In genomic region chr15:97973248-97974005, GRCm38 (mm10) we compare ENCODE assay signal across 15 mouse cellular contexts. TPM values are rescaled to one million over a fixed set of nuclear protein-coding genes. Genes with fewer than 3 reads are reported as not detected.
A peak's percentile ranks its signal among the peaks of the same experiment; 100 is the strongest.
DNase-seq lines count a peak whose midpoint lies in the region; ATAC-seq and TF ChIP-seq lines count a peak whose summit lies in the region.
"Had no signal": no experiment of that assay in that cellular context is flagged by ENCODE, and none has a peak within 500 bp of the region (broad histone marks: within the 10 kb centered on the region; RNA-seq: fewer than 3 reads in every experiment).

No protein-coding gene starts in this region.

- no peak for ATAC-seq in forebrain, embryonic 15.5 days (replicated peaks)
- no peak for ATAC-seq in hindbrain, postnatal 0 days
- peak; percentile 58 for ATAC-seq in midbrain, embryonic 13.5 days

- H3K9me3 ChIP-seq in forebrain, embryonic 10.5 days: peaks cover 2% of the 10 kb centered on the region; the same call in 1 of the 2 replicates
- no peaks in the 10 kb centered on the region for H3K9me3 ChIP-seq in forebrain, embryonic 15.5 days
- H3K9me3 ChIP-seq in hindbrain, embryonic 10.5 days: no peaks in the 10 kb centered on the region
- H3K9me3 ChIP-seq in hindbrain, postnatal 0 days (ENCODE audit: low read length): no peaks in the 10 kb centered on the region; the same call in 1 of the 2 replicates
- no peaks in the 10 kb centered on the region for H3K9me3 ChIP-seq in midbrain, embryonic 13.5 days
- H3K9me3 ChIP-seq: liver, embryonic 15.5 days had no signal

- no peak overlapping the region for H3K9ac ChIP-seq in forebrain, embryonic 15.5 days (replicated peaks)
- no peak overlapping the region for H3K9ac ChIP-seq in hindbrain, postnatal 0 days (replicated peaks; ENCODE audit: low read length)
- H3K9ac ChIP-seq in midbrain, embryonic 13.5 days (replicated peaks): 0 out of 2 replicates have a peak overlapping the region, but pooled peaks have one; percentile 21
- H3K9ac ChIP-seq: liver, embryonic 15.5 days had no signal

- peak overlapping the region; percentile 52 for H3K27ac ChIP-seq in forebrain, embryonic 10.5 days
- H3K27ac ChIP-seq in forebrain, embryonic 15.5 days (replicated peaks): no peak overlapping the region
- peak overlapping the region; percentile 57 for H3K27ac ChIP-seq in hindbrain, embryonic 10.5 days
- H3K27ac ChIP-seq in hindbrain, postnatal 0 days: no peak overlapping the region
- 0 out of 2 replicates have a peak overlapping the region, but pooled peaks have one; percentile 19 for H3K27ac ChIP-seq in midbrain, embryonic 13.5 days
- H3K27ac ChIP-seq: liver, embryonic 15.5 days had no signal

- H3K4me1 ChIP-seq in forebrain, embryonic 10.5 days: peaks cover 31% of the 10 kb centered on the region
- H3K4me1 ChIP-seq in forebrain, embryonic 15.5 days: 0 out of 2 replicates have a peak, but pooled peaks cover 4% of the 10 kb centered on the region
- H3K4me1 ChIP-seq in hindbrain, embryonic 10.5 days (replicated peaks): peaks cover 17% of the 10 kb centered on the region
- no peaks in the 10 kb centered on the region for H3K4me1 ChIP-seq in hindbrain, postnatal 0 days (ENCODE audit: insufficient read depth, low read length)
- H3K4me1 ChIP-seq in midbrain, embryonic 13.5 days (replicated peaks): peaks cover 14% of the 10 kb centered on the region
- H3K4me1 ChIP-seq: liver, embryonic 15.5 days had no signal

- DNase-seq in forebrain, embryonic 10.5 days (ENCODE audit: extremely low spot score, low spot score): no peak
- no peak for DNase-seq in hindbrain, embryonic 10.5 days (ENCODE audit: low spot score)
- DNase-seq in hindbrain, postnatal 0 days (ENCODE audit: low spot score): no peak
- DNase-seq in ZHBTc4 (ENCODE audit: low read depth, low spot score): peak; percentile 58
- no peak for DNase-seq in embryo, embryonic 10.5 days (ENCODE audit: low spot score)
- no peak for DNase-seq in right cerebral cortex, postnatal 36 days (ENCODE audit: low spot score in 2 of 2)
- DNase-seq: cerebellum, adult 11-12 months; embryo, embryonic 11 days; gastrocnemius, postnatal 10 days; kidney, adult 9 months; layer of hippocampus, adult 9-11 months had no signal

- H3K4me2 ChIP-seq in forebrain, embryonic 15.5 days (replicated peaks): no peak overlapping the region
- H3K4me2 ChIP-seq in hindbrain, postnatal 0 days (ENCODE audit: low read depth, low read length): no peak overlapping the region
- H3K4me2 ChIP-seq in midbrain, embryonic 13.5 days (replicated peaks): no peak overlapping the region
- H3K4me2 ChIP-seq: liver, embryonic 15.5 days had no signal

- no peaks in the 10 kb centered on the region; the same call in 1 of the 2 replicates for H3K27me3 ChIP-seq in forebrain, embryonic 10.5 days (ENCODE audit: poor library complexity, severe bottlenecking)
- no peaks in the 10 kb centered on the region for H3K27me3 ChIP-seq in forebrain, embryonic 15.5 days
- H3K27me3 ChIP-seq in hindbrain, embryonic 10.5 days (ENCODE audit: insufficient read depth, poor library complexity, severe bottlenecking): no peaks in the 10 kb centered on the region
- H3K27me3 ChIP-seq in hindbrain, postnatal 0 days (ENCODE audit: insufficient read depth, low read length): no peaks in the 10 kb centered on the region
- no peaks in the 10 kb centered on the region for H3K27me3 ChIP-seq in midbrain, embryonic 13.5 days

- no peak overlapping the region for H3K4me3 ChIP-seq in forebrain, embryonic 10.5 days
- H3K4me3 ChIP-seq in forebrain, embryonic 15.5 days: no peak overlapping the region
- H3K4me3 ChIP-seq in hindbrain, embryonic 10.5 days: no peak overlapping the region
- H3K4me3 ChIP-seq in hindbrain, postnatal 0 days (ENCODE audit: low read length): no peak overlapping the region
- H3K4me3 ChIP-seq in midbrain, embryonic 13.5 days (replicated peaks): no peak overlapping the region
- H3K4me3 ChIP-seq: liver, embryonic 15.5 days had no signal

- WGBS in forebrain, embryonic 10.5 days: 17% methylated on average over 11 of the region's 11 CpGs
- 22% methylated on average over 11 of the region's 11 CpGs for WGBS in forebrain, embryonic 15.5 days
- 32% methylated on average over 11 of the region's 11 CpGs for WGBS in hindbrain, embryonic 10.5 days
- 44% methylated on average over 11 of the region's 11 CpGs for WGBS in hindbrain, postnatal 0 days
- 22% methylated on average over 11 of the region's 11 CpGs for WGBS in midbrain, embryonic 13.5 days

- peaks cover 48% of the 10 kb centered on the region for H3K36me3 ChIP-seq in forebrain, embryonic 10.5 days (replicated peaks)
- H3K36me3 ChIP-seq in forebrain, embryonic 15.5 days: no peaks in the 10 kb centered on the region
- H3K36me3 ChIP-seq in hindbrain, embryonic 10.5 days: peaks cover 49% of the 10 kb centered on the region
- H3K36me3 ChIP-seq in hindbrain, postnatal 0 days (ENCODE audit: insufficient read depth, low read length): 0 out of 2 replicates have a peak, but pooled peaks cover 4% of the 10 kb centered on the region
- peaks cover 31% of the 10 kb centered on the region for H3K36me3 ChIP-seq in midbrain, embryonic 13.5 days
- H3K36me3 ChIP-seq: liver, embryonic 15.5 days had no signal

- TF ChIP-seq CTCF in hindbrain, postnatal 0 days (IDR thresholded peaks at IDR 0.05; ENCODE audit: low read depth): no peak

RNA-seq across cellular contexts. Expression of gene Tmem106c, which starts 9.4 kb away (rescaled TPM):
- polyA plus RNA-seq in forebrain, embryonic 10.5 days (2016; fragmentation: Nextera tagmentation; extraction: Ambion mirVana): 39.2 and 43.2 TPM in 2 replicates
- polyA plus RNA-seq in forebrain, embryonic 15.5 days (2015; fragmentation: Nextera tagmentation; extraction: Ambion mirVana): 60.8 and 66.2 TPM in 2 replicates
- 58.9 and 64.5 TPM in 2 replicates for polyA plus RNA-seq in hindbrain, embryonic 10.5 days (2016; fragmentation: Nextera tagmentation; extraction: Ambion mirVana)
- total RNA-seq in hindbrain, postnatal 0 days (2014; rRNA removed): 53.7 and 57.9 TPM in 2 replicates
- 55.9 and 57.9 TPM in 2 replicates for polyA plus RNA-seq in hindbrain, postnatal 0 days (2015; fragmentation: Nextera tagmentation; extraction: Ambion mirVana)
- 59.3 and 59.8 TPM in 2 replicates for polyA plus RNA-seq in midbrain, embryonic 13.5 days (2015; fragmentation: Nextera tagmentation; extraction: Ambion mirVana)

RNA-seq across cellular contexts. Expression of gene Col2a1, which starts 31.1 kb away (rescaled TPM):
- polyA plus RNA-seq in forebrain, embryonic 10.5 days (2016; fragmentation: Nextera tagmentation; extraction: Ambion mirVana): 183 and 190 TPM in 2 replicates
- polyA plus RNA-seq in forebrain, embryonic 15.5 days (2015; fragmentation: Nextera tagmentation; extraction: Ambion mirVana): 25.6 and 25.8 TPM in 2 replicates
- 196 and 224 TPM in 2 replicates for polyA plus RNA-seq in hindbrain, embryonic 10.5 days (2016; fragmentation: Nextera tagmentation; extraction: Ambion mirVana)
- 19.3 and 28.9 TPM in 2 replicates for total RNA-seq in hindbrain, postnatal 0 days (2014; rRNA removed)
- polyA plus RNA-seq in hindbrain, postnatal 0 days (2015; fragmentation: Nextera tagmentation; extraction: Ambion mirVana): 7.4 and 8.1 TPM in 2 replicates
- polyA plus RNA-seq in midbrain, embryonic 13.5 days (2015; fragmentation: Nextera tagmentation; extraction: Ambion mirVana): 39.1 and 57.5 TPM in 2 replicates
- total RNA-seq: monocyte, adult 5-6 weeks had no signal

Comparison
In these comparisons a context has a peak if more than half of its experiments do, and no peak if none do; other contexts are left out.
1. H3K27ac ChIP-seq: peak in forebrain, embryonic 10.5 days (single experiment), hindbrain, embryonic 10.5 days (single experiment) and midbrain, embryonic 13.5 days (single experiment); none in forebrain, embryonic 15.5 days (single experiment) and hindbrain, postnatal 0 days (single experiment).